Mouse (Mus musculus) E14TG2a.4 (cell line): ENCODE data around the gene Umodl1.

Experiments
- H3K27me3 ChIP-seq: 2 replicates; pipeline ENCODE4 v1.6.1; 2014; ENCODE audit warnings: low read length, control low read depth; ENCODE audit not compliant: insufficient read depth
- H3K36me3 ChIP-seq: 2 replicates; pipeline ENCODE4 v1.6.1; 2014; ENCODE audit warnings: low read length, control low read depth; ENCODE audit not compliant: insufficient read depth
- H3K4me1 ChIP-seq: replicated peaks from 2 replicates; pipeline ENCODE4 v1.6.1; 2014; ENCODE audit warnings: low read depth, low read length, control low read depth
- H3K4me3 ChIP-seq: replicated peaks from 2 replicates; pipeline ENCODE4 v1.5.1; 2014; ENCODE audit warnings: mild to moderate bottlenecking, low read length
- H3K9me3 ChIP-seq: 2 replicates; pipeline ENCODE4 v1.6.1; 2014; ENCODE audit warnings: low read length, control low read depth
- CTCF ChIP-seq: conservative IDR thresholded peaks from 2 replicates; pipeline ENCODE4 v1.5.1; 2014; ENCODE audit warnings: low read length
- NANOG ChIP-seq: IDR thresholded peaks from 2 replicates; pipeline ENCODE4 v1.6.1; 2014; ENCODE audit warnings: borderline replicate concordance, low read length, mixed read lengths
- POU5F1 ChIP-seq: IDR thresholded peaks from 2 replicates; pipeline ENCODE4 v1.6.1; 2014; ENCODE audit warnings: low read length, borderline replicate concordance

Umodl1 gene

GRCm38 (mm10) chr17:30935301-30935700 lies 19.1 kb upstream of the Umodl1 start:
- H3K9me3 ChIP-seq: no peaks in the 10 kb centered on the region
- no peaks in the 10 kb centered on the region for H3K36me3 ChIP-seq
- TF ChIP-seq POU5F1 (no peak), CTCF (no peak), NANOG (no peak)
- no peak overlapping the region for H3K4me3 ChIP-seq
- peaks cover 21% of the 10 kb centered on the region; the same call in 1 of the 2 replicates for H3K27me3 ChIP-seq
- peaks cover 13% of the 10 kb centered on the region for H3K4me1 ChIP-seq

GRCm38 (mm10) chr17:30938554-30938953 lies 15.9 kb upstream of the Umodl1 start:
- TF ChIP-seq NANOG (no peak), CTCF (no peak), POU5F1 (no peak)
- H3K9me3 ChIP-seq: no peaks in the 10 kb centered on the region
- H3K4me3 ChIP-seq: no peak overlapping the region
- H3K27me3 ChIP-seq: peaks cover 24% of the 10 kb centered on the region; the same call in 1 of the 2 replicates
- peaks cover 2% of the 10 kb centered on the region; the same call in 1 of the 2 replicates for H3K4me1 ChIP-seq
- no peaks in the 10 kb centered on the region for H3K36me3 ChIP-seq

- TF ChIP-seq CTCF (no peak), POU5F1 (no peak), NANOG (no peak)
- Histone ChIP-seq H3K36me3 (no peaks in the 10 kb centered on the region), H3K4me1 (peaks cover 11% of the 10 kb centered on the region; the same call in 1 of the 2 replicates), H3K9me3 (no peaks in the 10 kb centered on the region), H3K4me3 (no peak overlapping the region), H3K27me3 (peaks cover 11% of the 10 kb centered on the region; the same call in 1 of the 2 replicates)
Measured at GRCm38 (mm10) chr17:30948382-30948781, 6.1 kb upstream of the Umodl1 start.

- TF ChIP-seq NANOG (no peak), POU5F1 (no peak), CTCF (peak; percentile 31)
- peaks cover 5% of the 10 kb centered on the region; the same call in 1 of the 2 replicates for H3K27me3 ChIP-seq
- peaks cover 6% of the 10 kb centered on the region; the same call in 1 of the 2 replicates for H3K4me1 ChIP-seq
Measured at GRCm38 (mm10) chr17:30950780-30951179, 3.7 kb upstream of the Umodl1 start.

GRCm38 (mm10) chr17:30951600-30951999 lies 2.8 kb upstream of the Umodl1 start:
- H3K36me3 ChIP-seq: no peaks in the 10 kb centered on the region
- TF ChIP-seq NANOG (no peak), CTCF (no peak), POU5F1 (no peak)

More at GRCm38 (mm10) chr17:30950780-30951179, 3.7 kb upstream of the Umodl1 start:
- Histone ChIP-seq H3K4me3 (no peak overlapping the region), H3K9me3 (no peaks in the 10 kb centered on the region), H3K36me3 (no peaks in the 10 kb centered on the region)

GRCm38 (mm10) chr17:30961936-30962592 lies 7.6 kb downstream of the Umodl1 start:
- TF ChIP-seq POU5F1 (no peak), NANOG (no peak), CTCF (no peak)

More at GRCm38 (mm10) chr17:30951600-30951999, 2.8 kb upstream of the Umodl1 start:
- Histone ChIP-seq H3K4me1 (no peaks in the 10 kb centered on the region), H3K27me3 (peaks cover 5% of the 10 kb centered on the region; the same call in 1 of the 2 replicates), H3K4me3 (no peak overlapping the region), H3K9me3 (no peaks in the 10 kb centered on the region)

GRCm38 (mm10) chr17:30962880-30963279 lies 8.4 kb downstream of the Umodl1 start:
- no peaks in the 10 kb centered on the region for H3K36me3 ChIP-seq

More at GRCm38 (mm10) chr17:30961936-30962592, 7.6 kb downstream of the Umodl1 start:
- peaks cover 2% of the 10 kb centered on the region; the same call in 1 of the 2 replicates for H3K27me3 ChIP-seq
- peaks cover 9% of the 10 kb centered on the region for H3K4me1 ChIP-seq
- no peaks in the 10 kb centered on the region for H3K9me3 ChIP-seq
- no peak overlapping the region for H3K4me3 ChIP-seq
- no peaks in the 10 kb centered on the region for H3K36me3 ChIP-seq

GRCm38 (mm10) chr17:30969983-30970382 lies 15.5 kb downstream of the Umodl1 start:
- H3K4me1 ChIP-seq: peaks cover 11% of the 10 kb centered on the region

More at GRCm38 (mm10) chr17:30962880-30963279, 8.4 kb downstream of the Umodl1 start:
- Histone ChIP-seq H3K4me3 (no peak overlapping the region), H3K9me3 (no peaks in the 10 kb centered on the region), H3K27me3 (peaks cover 2% of the 10 kb centered on the region; the same call in 1 of the 2 replicates), H3K4me1 (peaks cover 9% of the 10 kb centered on the region)
- TF ChIP-seq POU5F1 (no peak), CTCF (no peak), NANOG (no peak)

More at GRCm38 (mm10) chr17:30969983-30970382, 15.5 kb downstream of the Umodl1 start:
- TF ChIP-seq NANOG (no peak), CTCF (no peak), POU5F1 (no peak)
- no peak overlapping the region for H3K4me3 ChIP-seq
- no peaks in the 10 kb centered on the region for H3K27me3 ChIP-seq
- no peaks in the 10 kb centered on the region for H3K36me3 ChIP-seq
- H3K9me3 ChIP-seq: no peaks in the 10 kb centered on the region
